Mouse (Mus musculus): ENCODE data around the gene Sf3a3. TPM values are rescaled to one million over a fixed set of nuclear protein-coding genes. Genes with fewer than 3 reads are reported as not detected.

The Sf3a3 gene
- polyA plus RNA-seq, 1 experiment from 2014 or later = 89.9 TPM

MicroRNAs within 50 kb of the gene (microRNA counts, 519-probe panel; counts per million panel counts)
- microRNA mmu-miR-697 = not detected
- microRNA mmu-miR-698 = not detected

Small RNA genes lying within 50 kb of the gene (microRNA-seq; reads per million reads assigned to microRNA genes)
- gene Gm24721 (not detected), gene Mir697 (not detected), gene Mir698 (not detected)

Other genes with a start within 250 kb of the Sf3a3 start
- 0.32 TPM in 1 of 2 replicates, not detected in the other for gene 3100002H09Rik, start 104.0 kb upstream of the Sf3a3 start, polyA plus RNA-seq (2014; fragmentation: Nextera tagmentation; extraction: Ambion mirVana)
- 6.7 and 7.8 TPM in 2 replicates for gene Pou3f1, start 58.0 kb upstream of the Sf3a3 start, polyA plus RNA-seq (2014; fragmentation: Nextera tagmentation; extraction: Ambion mirVana)
- gene Utp11, start 21.2 kb upstream of the Sf3a3 start, polyA plus RNA-seq (2014; fragmentation: Nextera tagmentation; extraction: Ambion mirVana) = 33.9 and 39.2 TPM in 2 replicates
- 0.60 and 1.5 TPM in 2 replicates for gene Fhl3, start 14.1 kb upstream of the Sf3a3 start, polyA plus RNA-seq (2014; fragmentation: Nextera tagmentation; extraction: Ambion mirVana)
- 22.5 and 25.2 TPM in 2 replicates for gene Inpp5b, start 27.1 kb downstream of the Sf3a3 start, polyA plus RNA-seq (2014; fragmentation: Nextera tagmentation; extraction: Ambion mirVana)
- gene Mtf1, start 87.3 kb downstream of the Sf3a3 start, polyA plus RNA-seq (2014; fragmentation: Nextera tagmentation; extraction: Ambion mirVana) = 10.2 and 11.9 TPM in 2 replicates
- gene Yrdc, start 135.9 kb downstream of the Sf3a3 start, polyA plus RNA-seq (2014; fragmentation: Nextera tagmentation; extraction: Ambion mirVana) = 48.8 and 51.4 TPM in 2 replicates
- gene 1110065P20Rik, start 136.4 kb downstream of the Sf3a3 start, polyA plus RNA-seq (2014; fragmentation: Nextera tagmentation; extraction: Ambion mirVana) = 86.5 and 104 TPM in 2 replicates
- gene Maneal, start 147.4 kb downstream of the Sf3a3 start, polyA plus RNA-seq (2014; fragmentation: Nextera tagmentation; extraction: Ambion mirVana) = 16.5 and 19.0 TPM in 2 replicates
- gene Epha10, start 166.1 kb downstream of the Sf3a3 start, polyA plus RNA-seq (2014; fragmentation: Nextera tagmentation; extraction: Ambion mirVana) = 7.4 and 9.3 TPM in 2 replicates
- gene 9930104L06Rik, start 222.3 kb downstream of the Sf3a3 start, polyA plus RNA-seq (2014; fragmentation: Nextera tagmentation; extraction: Ambion mirVana) = 6.0 and 6.7 TPM in 2 replicates
- gene Cdca8, start 224.5 kb downstream of the Sf3a3 start, polyA plus RNA-seq (2014; fragmentation: Nextera tagmentation; extraction: Ambion mirVana) = 12.7 and 17.5 TPM in 2 replicates